Mouse (Mus musculus): ENCODE data around the gene Alpk3.

- TF ChIP-seq EP300 (optimal IDR thresholded peaks at IDR 0.05) (no peak), CTCF (IDR thresholded peaks at IDR 0.05; ENCODE audit: low read depth) (no peak)
Observed at GRCm38 (mm10) chr7:81125215-81126175, 68.1 kb downstream of the Alpk3 start.
